Mouse (Mus musculus) myocyte (in vitro differentiated cells): ENCODE measurements around the gene Gm6676. TPM values are rescaled to one million over a fixed set of nuclear protein-coding genes. Genes with fewer than 3 reads are reported as not detected.
"Not testable (repeated sequence)": the region's sequence is repeated elsewhere in the genome, so short reads cannot be mapped to it uniquely, and the experiment has no call there.

Experiments
- H3K27me3 ChIP-seq: one replicate; pipeline ENCODE4 v1.6.1; 2011; ENCODE audit not compliant: control insufficient read depth, insufficient read depth, insufficient read length
- H3K36me3 ChIP-seq: one replicate; pipeline ENCODE4 v1.6.1; 2011; ENCODE audit not compliant: control insufficient read depth, insufficient read depth
- H3K4me2 ChIP-seq: one replicate; pipeline ENCODE4 v1.6.1; 2011; ENCODE audit warnings: low read depth, control low read depth
- H3K4me3 ChIP-seq: one replicate; pipeline ENCODE4 v1.5.1; 2011; ENCODE audit warnings: mild to moderate bottlenecking, control low read depth, moderate library complexity
- H3K79me2 ChIP-seq: one replicate; pipeline ENCODE4 v1.6.1; 2011; ENCODE audit not compliant: control insufficient read depth, insufficient read depth
- H3ac ChIP-seq: one replicate; pipeline ENCODE4 v1.6.1; 2011; ENCODE audit not compliant: control insufficient read depth, insufficient read length
- polyA plus RNA-seq: library from polyadenylated mRNA; unstranded; fragments of >200 nt; fragmentation: generic; extraction: Trizol; gene quantifications from one replicate; pipeline ENCODE4 v1.2.1, GENCODE M21; 2012; ENCODE audit warnings: missing spikeins

Gm6676 gene
- not detected for polyA plus RNA-seq

GRCm38 (mm10) chr14:7125312-7125711, at the start of gene Gm6676:
Gm6676 (minus strand) TSS chr14:7125412.
- not testable (repeated sequence) for H3K4me3 ChIP-seq, H3K27me3 ChIP-seq, H3K79me2 ChIP-seq, H3K4me2 ChIP-seq, H3ac ChIP-seq, H3K36me3 ChIP-seq

- H3ac ChIP-seq, H3K36me3 ChIP-seq, H3K4me3 ChIP-seq, H3K27me3 ChIP-seq, H3K4me2 ChIP-seq, H3K79me2 ChIP-seq: not testable (repeated sequence)
These were observed 49.3 kb upstream of the Gm6676 start, which contains the start of gene Gm3512 for GRCm38 (mm10) chr14:7174483-7174971. Gm3512 (minus strand) TSS chr14:7174533.

- H3K36me3 ChIP-seq, H3K79me2 ChIP-seq, H3K4me2 ChIP-seq, H3K27me3 ChIP-seq, H3ac ChIP-seq, H3K4me3 ChIP-seq: not testable (repeated sequence)
These were observed 19.9 kb downstream of the Gm6676 start for GRCm38 (mm10) chr14:7105124-7105802.

- not testable (repeated sequence) for H3ac ChIP-seq, H3K79me2 ChIP-seq, H3K4me2 ChIP-seq, H3K4me3 ChIP-seq, H3K36me3 ChIP-seq, H3K27me3 ChIP-seq
These were observed 24.7 kb downstream of the Gm6676 start, which contains the start of gene Gm3696 for GRCm38 (mm10) chr14:7100521-7100920. Gm3696 (minus strand) TSS chr14:7100621.

Other genes with a start within 250 kb of the Gm6676 start
- gene Gm3667, start 235.4 kb downstream of the Gm6676 start, polyA plus RNA-seq: not detected
- gene Gm6356, start 151.6 kb downstream of the Gm6676 start, polyA plus RNA-seq: not detected
- not detected for gene Gm10406, start 98.0 kb downstream of the Gm6676 start, polyA plus RNA-seq
- not detected for gene Gm3685, start 80.4 kb downstream of the Gm6676 start, polyA plus RNA-seq
- not detected for gene Gm3696, start 24.8 kb downstream of the Gm6676 start, polyA plus RNA-seq
- not detected for gene Gm3512, start 49.1 kb upstream of the Gm6676 start, polyA plus RNA-seq
- not detected for gene Gm16434, start 69.1 kb upstream of the Gm6676 start, polyA plus RNA-seq
- not detected for gene Gm3727, start 139.3 kb upstream of the Gm6676 start, polyA plus RNA-seq
- not detected for gene Gm3739, start 189.6 kb upstream of the Gm6676 start, polyA plus RNA-seq
- not detected for gene Gm5797, start 207.0 kb upstream of the Gm6676 start, polyA plus RNA-seq
- gene Gm8374, start 239.7 kb upstream of the Gm6676 start, polyA plus RNA-seq: not detected